Mouse (Mus musculus) megakaryocyte, embryonic 14.5 days (primary cell): ENCODE data around the gene Zscan21. TPM values are rescaled to one million over a fixed set of nuclear protein-coding genes. Genes with fewer than 3 reads are reported as not detected.
A peak's percentile ranks its signal among the peaks of the same experiment; 100 is the strongest.
"Not testable (repeated sequence)": the region's sequence is repeated elsewhere in the genome, so short reads cannot be mapped to it uniquely, and the experiment has no call there.

Source experiments
- H3K27me3 ChIP-seq: replicated peaks from 2 replicates; pipeline ENCODE3; 2012; ENCODE audit warnings: inconsistent platforms
- H3K36me3 ChIP-seq: replicated peaks from 2 replicates; pipeline ENCODE3; 2012; ENCODE audit warnings: low read length, inconsistent platforms, mixed read lengths
- H3K4me1 ChIP-seq: 2 replicates; pipeline ENCODE4 v1.6.1; 2012; ENCODE audit warnings: inconsistent platforms
- H3K4me3 ChIP-seq: replicated peaks from 2 replicates; pipeline ENCODE3; 2012; ENCODE audit warnings: moderate library complexity, mild to moderate bottlenecking, inconsistent platforms
- H3K9me3 ChIP-seq: 2 replicates; pipeline ENCODE4 v1.6.1; 2012; ENCODE audit warnings: inconsistent platforms
- FLI1 ChIP-seq: IDR thresholded peaks from 2 replicates; pipeline ENCODE4 v1.6.1; 2012; ENCODE audit warnings: low read length, inconsistent platforms, mixed read lengths
- GATA1 ChIP-seq: IDR thresholded peaks from 3 replicates; pipeline ENCODE4 v1.6.1; 2012; ENCODE audit warnings: mixed read lengths, low read length, inconsistent platforms, borderline replicate concordance
- polyA plus RNA-seq: library from polyadenylated mRNA; stranded (reverse); fragments of >175 nt; gene quantifications from 2 replicates; pipeline ENCODE4 v1.2.3, GENCODE M21; 2012; ENCODE audit warnings: low replicate concordance; ENCODE audit not compliant: insufficient read depth

Gene Zscan21
- polyA plus RNA-seq, 1 experiment = 0.86 TPM

DNA sequence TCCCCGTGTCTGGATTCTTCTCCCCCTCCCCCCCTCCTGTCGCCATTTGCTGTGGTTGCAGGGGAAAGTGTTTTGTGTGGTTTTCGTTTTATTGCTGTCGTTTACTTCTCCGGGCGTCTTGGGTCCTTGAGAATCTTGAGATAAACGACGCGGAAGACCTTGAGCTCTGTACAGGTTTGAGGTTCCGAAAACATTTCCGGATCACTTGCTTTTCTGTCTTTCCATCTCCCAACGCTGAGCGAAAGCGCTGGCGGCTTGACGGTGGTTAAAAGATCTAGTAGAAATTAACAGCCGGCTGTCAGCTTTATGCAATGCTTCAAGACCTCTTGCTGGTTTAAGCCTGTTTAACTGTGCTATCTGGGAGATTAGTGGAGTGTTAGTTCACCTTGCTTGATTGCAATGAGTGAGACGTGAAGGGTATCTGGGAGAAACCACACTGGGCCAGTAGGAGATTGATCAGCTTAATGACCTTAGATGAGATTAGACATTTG lies 31.2 kb upstream of the Zscan21 start:
- no peaks in the 10 kb centered on the region for H3K27me3 ChIP-seq
- H3K9me3 ChIP-seq = 0 out of 2 replicates have a peak, but pooled peaks cover 4% of the 10 kb centered on the region
- peaks cover 18% of the 10 kb centered on the region for H3K36me3 ChIP-seq
- TF ChIP-seq GATA1 (no peak), FLI1 (no peak)
- peak overlapping the region; percentile 97 for H3K4me3 ChIP-seq
- peaks cover 32% of the 10 kb centered on the region for H3K4me1 ChIP-seq

DNA sequence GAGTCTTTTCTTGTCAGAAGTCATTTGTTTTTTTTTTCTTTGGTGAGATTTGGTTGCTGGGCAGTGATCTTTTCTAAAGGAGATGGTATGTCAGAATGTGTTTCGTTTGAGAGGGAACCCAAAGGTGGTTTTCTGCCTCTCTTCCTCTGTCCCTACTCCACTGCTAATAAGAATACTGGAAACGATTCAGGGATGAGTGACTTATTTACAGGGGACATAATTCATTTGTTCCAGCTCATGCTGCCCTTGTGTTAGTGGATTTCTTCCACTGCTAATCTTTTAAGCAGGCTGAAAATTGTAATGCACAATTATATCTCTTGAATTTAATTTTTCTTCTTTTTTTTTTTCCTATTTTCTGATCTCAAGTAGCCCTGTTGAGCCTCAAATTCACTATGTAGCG lies 29.9 kb upstream of the Zscan21 start:
- Histone ChIP-seq H3K4me1 (peaks cover 32% of the 10 kb centered on the region), H3K36me3 (peaks cover 20% of the 10 kb centered on the region), H3K9me3 (no peaks in the 10 kb centered on the region), H3K4me3 (no peak overlapping the region), H3K27me3 (no peaks in the 10 kb centered on the region)
- TF ChIP-seq GATA1 (no peak), FLI1 (no peak)

GRCm38 (mm10) chr5:138088366-138088765 lies 28.3 kb upstream of the Zscan21 start:
- Histone ChIP-seq H3K4me3 (no peak overlapping the region), H3K36me3 (peaks cover 31% of the 10 kb centered on the region), H3K27me3 (no peaks in the 10 kb centered on the region), H3K9me3 (no peaks in the 10 kb centered on the region), H3K4me1 (peaks cover 36% of the 10 kb centered on the region)
- no peak for TF ChIP-seq FLI1
- no peak for TF ChIP-seq GATA1

DNA sequence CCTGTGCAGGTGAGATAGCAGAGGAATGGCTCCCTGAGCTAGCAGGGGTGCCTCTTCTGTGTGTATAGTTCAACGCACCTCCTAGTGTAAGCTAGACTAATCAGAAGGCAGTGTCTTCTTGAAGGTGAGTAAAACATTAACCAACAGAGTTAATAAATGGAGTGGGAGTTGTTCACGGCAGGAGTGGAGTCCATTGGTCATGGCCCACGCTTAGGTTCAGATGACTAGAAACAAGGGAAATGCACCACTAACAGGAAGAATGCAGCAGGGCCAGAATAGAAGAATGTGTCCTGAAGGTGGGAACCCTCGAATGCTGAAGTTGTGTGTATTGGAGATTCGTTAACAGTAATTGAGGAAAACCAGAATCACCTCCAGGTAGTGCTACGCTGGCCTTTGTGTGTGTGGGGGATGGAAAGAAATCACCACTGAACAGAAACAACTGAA lies 27.6 kb upstream of the Zscan21 start:
- Histone ChIP-seq H3K27me3 (no peaks in the 10 kb centered on the region), H3K4me3 (no peak overlapping the region), H3K9me3 (no peaks in the 10 kb centered on the region), H3K4me1 (peaks cover 36% of the 10 kb centered on the region), H3K36me3 (peaks cover 37% of the 10 kb centered on the region)
- TF ChIP-seq FLI1 = no peak
- no peak for TF ChIP-seq GATA1

DNA sequence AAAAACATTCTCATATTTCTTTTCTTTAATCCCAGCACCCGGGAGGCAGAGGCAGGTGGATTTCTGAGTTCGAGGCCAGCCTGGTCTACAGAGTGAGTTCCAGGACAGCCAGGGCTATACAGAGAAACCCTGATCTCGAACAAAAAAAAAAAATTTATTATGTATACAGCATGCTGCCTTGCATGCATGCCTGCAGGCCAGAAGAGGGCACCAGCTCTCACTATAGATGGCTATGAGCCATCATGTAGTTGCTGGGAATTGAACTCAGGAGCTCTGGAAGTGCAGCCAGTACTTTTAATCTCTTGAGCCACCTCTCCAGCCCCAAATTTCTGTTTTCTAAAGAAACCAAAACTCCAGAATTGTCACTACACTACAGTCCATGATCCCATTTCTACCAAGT lies 26.4 kb upstream of the Zscan21 start:
- no peaks in the 10 kb centered on the region for H3K27me3 ChIP-seq
- peaks cover 48% of the 10 kb centered on the region for H3K36me3 ChIP-seq
- no peak overlapping the region for H3K4me3 ChIP-seq
- no peaks in the 10 kb centered on the region for H3K9me3 ChIP-seq
- no peak for TF ChIP-seq FLI1
- TF ChIP-seq GATA1 = no peak
- H3K4me1 ChIP-seq = peaks cover 36% of the 10 kb centered on the region

- Histone ChIP-seq H3K27me3 (no peaks in the 10 kb centered on the region), H3K4me3 (no peak overlapping the region), H3K36me3 (peaks cover 53% of the 10 kb centered on the region), H3K4me1 (peaks cover 35% of the 10 kb centered on the region), H3K9me3 (no peaks in the 10 kb centered on the region)
- no peak for TF ChIP-seq FLI1
- no peak for TF ChIP-seq GATA1
Measured at GRCm38 (mm10) chr5:138090737-138091136, 26.0 kb upstream of the Zscan21 start.

DNA sequence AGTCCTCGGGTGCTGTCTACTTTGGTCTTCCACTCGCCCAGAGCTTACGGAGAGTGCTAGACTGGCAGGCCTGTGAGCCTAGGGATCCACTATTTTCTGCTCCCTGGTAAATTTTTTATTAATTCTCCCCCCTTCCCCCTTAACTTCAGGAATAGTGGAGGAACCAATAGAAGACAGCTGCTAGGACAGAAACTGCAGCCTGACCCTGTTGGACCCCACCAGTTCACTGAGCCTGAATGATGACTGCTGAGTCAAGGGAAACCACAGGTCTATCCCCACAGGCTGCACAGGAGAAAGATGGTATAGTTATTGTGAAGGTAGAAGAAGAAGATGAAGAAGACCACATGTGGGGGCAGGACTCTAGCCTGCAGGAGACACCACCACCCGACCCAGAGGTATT lies 23.9 kb upstream of the Zscan21 start:
- Histone ChIP-seq H3K4me1 (peaks cover 20% of the 10 kb centered on the region), H3K36me3 (peaks cover 66% of the 10 kb centered on the region), H3K9me3 (no peaks in the 10 kb centered on the region), H3K4me3 (no peak overlapping the region), H3K27me3 (no peaks in the 10 kb centered on the region)
- TF ChIP-seq FLI1 (no peak), GATA1 (no peak)

DNA sequence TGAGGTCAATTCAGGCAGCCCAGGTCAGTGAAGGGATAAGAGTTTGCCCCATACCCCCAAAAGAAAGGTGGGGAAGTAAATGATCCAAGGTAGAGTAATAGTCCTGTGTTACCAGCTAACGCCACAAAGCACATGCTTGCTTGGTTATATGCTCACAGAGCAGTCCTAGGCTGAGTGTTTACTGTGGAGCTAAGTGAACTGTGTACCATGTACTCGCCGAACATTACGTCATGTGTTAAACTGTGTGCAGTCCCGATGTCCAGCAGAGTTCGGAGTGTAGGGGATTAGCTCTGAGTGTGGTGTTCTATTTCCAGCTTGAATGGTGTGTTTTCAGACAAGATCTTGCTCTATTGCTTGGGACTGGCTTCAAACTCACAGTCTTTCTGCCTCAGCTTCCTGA lies 22.2 kb upstream of the Zscan21 start:
- H3K9me3 ChIP-seq = no peaks in the 10 kb centered on the region

DNA sequence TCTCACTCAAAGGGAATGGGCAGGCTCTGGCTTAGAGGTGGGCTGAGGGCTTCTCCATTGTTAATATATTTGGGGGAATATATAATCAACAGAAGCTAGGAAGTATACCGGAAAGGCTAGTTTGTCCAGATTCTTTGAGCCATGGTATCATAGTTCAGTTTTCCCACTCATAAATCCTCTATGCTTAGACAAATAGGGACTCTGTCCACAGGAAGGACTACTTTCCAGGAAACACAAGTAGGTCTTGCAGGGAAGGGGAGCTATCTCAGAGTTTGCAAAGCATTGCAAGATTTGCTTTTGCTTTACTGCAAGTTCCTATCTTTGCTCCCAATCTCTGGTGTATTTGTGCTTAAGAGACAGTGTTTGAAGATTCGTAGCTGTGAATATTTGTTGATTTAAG lies 11.7 kb upstream of the Zscan21 start:
- H3K4me1 ChIP-seq = peaks cover 3% of the 10 kb centered on the region; the same call in 1 of the 2 replicates
- no peaks in the 10 kb centered on the region for H3K9me3 ChIP-seq
- TF ChIP-seq GATA1 = no peak
- no peak for TF ChIP-seq FLI1
- H3K36me3 ChIP-seq = peaks cover 54% of the 10 kb centered on the region
- no peaks in the 10 kb centered on the region for H3K27me3 ChIP-seq
- H3K4me3 ChIP-seq = no peak overlapping the region

More for the DNA sequence above, 22.2 kb upstream of the Zscan21 start:
- Histone ChIP-seq H3K36me3 (peaks cover 73% of the 10 kb centered on the region), H3K4me1 (peaks cover 5% of the 10 kb centered on the region; the same call in 1 of the 2 replicates), H3K4me3 (no peak overlapping the region), H3K27me3 (no peaks in the 10 kb centered on the region)
- TF ChIP-seq FLI1 = no peak
- no peak for TF ChIP-seq GATA1

GRCm38 (mm10) chr5:138107130-138107529 lies 9.6 kb upstream of the Zscan21 start:
- TF ChIP-seq FLI1 = no peak
- no peak for TF ChIP-seq GATA1
- Histone ChIP-seq H3K4me1 (peaks cover 3% of the 10 kb centered on the region; the same call in 1 of the 2 replicates), H3K36me3 (peaks cover 32% of the 10 kb centered on the region), H3K9me3 (no peaks in the 10 kb centered on the region), H3K27me3 (no peaks in the 10 kb centered on the region), H3K4me3 (no peak overlapping the region)

DNA sequence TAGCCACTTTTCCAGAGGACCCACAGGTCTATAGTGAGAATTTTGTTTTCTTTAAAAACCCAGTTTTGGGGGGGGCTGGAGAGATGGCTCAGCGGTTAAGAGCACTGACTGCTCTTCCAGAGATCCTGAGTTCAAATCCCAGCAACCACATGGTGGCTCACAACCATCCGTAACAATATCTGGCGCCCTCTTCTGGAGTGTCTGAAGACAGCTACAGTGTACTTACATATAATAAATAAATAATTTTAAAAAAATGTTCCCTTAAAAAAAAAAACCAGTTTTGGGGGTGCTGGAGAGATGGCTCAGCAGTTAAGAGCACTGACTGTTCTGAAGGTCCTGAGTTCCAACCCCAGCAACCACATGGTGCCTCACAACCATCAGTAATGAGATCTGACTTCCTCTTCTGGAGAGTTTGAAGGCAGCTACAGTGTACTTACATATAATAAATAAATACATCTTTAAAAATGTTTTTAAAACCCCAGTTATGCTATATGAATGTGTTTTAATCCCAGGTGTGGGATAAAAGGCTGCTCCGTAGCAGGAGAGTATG lies 6.8 kb upstream of the Zscan21 start:
- peaks cover 10% of the 10 kb centered on the region; the same call in 1 of the 2 replicates for H3K4me1 ChIP-seq
- not testable (repeated sequence) for H3K27me3 ChIP-seq, H3K4me3 ChIP-seq, H3K9me3 ChIP-seq, H3K36me3 ChIP-seq
